Mouse (Mus musculus) cerebellum, adult 2 months (tissue): ENCODE data around the gene Gkap1.

Experiments used
- CTCF ChIP-seq: fragments of 200-500 bp; IDR thresholded peaks from 2 replicates; pipeline ENCODE4 v1.5.1; 2011; ENCODE audit warnings: low read depth, mild to moderate bottlenecking, control low read depth, low read length, moderate library complexity, borderline replicate concordance; ENCODE audit not compliant: insufficient read depth
- POLR2A ChIP-seq: fragments of 200-500 bp; IDR thresholded peaks from 2 replicates; pipeline ENCODE4 v1.6.1; 2011; ENCODE audit warnings: low read length, control low read depth, borderline replicate concordance; ENCODE audit not compliant: insufficient read depth

- no peak for TF ChIP-seq POLR2A
- no peak for TF ChIP-seq CTCF
These were observed 29.7 kb upstream of the Gkap1 start for GRCm38 (mm10) chr13:58305230-58305629.
